Mouse (Mus musculus): ENCODE measurements around the gene Kdelr3.

DNA sequence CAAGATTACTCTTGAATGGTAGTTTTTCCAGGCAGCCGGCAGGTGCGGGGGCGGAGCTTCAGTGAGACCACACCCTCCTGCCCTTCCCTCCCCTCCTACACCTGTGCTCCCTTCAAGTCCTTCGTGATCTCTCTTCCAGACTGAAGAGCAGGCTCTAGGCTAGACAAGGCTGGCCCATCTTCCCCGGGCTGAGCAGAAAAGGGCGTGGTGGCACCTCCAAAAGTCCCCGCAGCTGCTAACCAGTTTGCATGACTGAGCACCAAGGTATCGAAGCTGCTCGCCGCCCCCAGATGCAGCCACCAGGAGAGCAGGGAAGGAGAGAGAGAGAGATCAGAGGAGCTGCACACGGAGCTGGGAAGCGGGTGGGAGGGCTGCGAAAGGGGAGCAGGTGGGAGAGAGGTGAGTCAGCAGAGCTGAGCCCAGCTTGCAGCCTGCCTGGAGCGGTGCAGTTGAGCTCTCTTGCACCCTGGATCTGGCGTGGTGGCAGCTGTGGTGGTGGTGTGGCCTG, 35.0 kb upstream of the Kdelr3 start:
- TF ChIP-seq EP300 (optimal IDR thresholded peaks at IDR 0.05) (no peak), CTCF (IDR thresholded peaks at IDR 0.05; ENCODE audit: low read depth) (0 out of 2 replicates have a peak, but pooled peaks have one; percentile 0)
